Mouse (Mus musculus) ES-Bruce4 (cell line): ENCODE data around the gene Ubn1. TPM values are rescaled to one million over a fixed set of nuclear protein-coding genes. Genes with fewer than 3 reads are reported as not detected.

Source experiments
- H3K27ac ChIP-seq: 2 replicates; pipeline ENCODE4 v1.5.1; 2012; ENCODE audit warnings: low read length, inconsistent platforms; ENCODE audit not compliant: insufficient read depth
- H3K27me3 ChIP-seq: 2 replicates; pipeline ENCODE4 v1.6.1; 2012; ENCODE audit warnings: mild to moderate bottlenecking, low read length, inconsistent platforms; ENCODE audit not compliant: control insufficient read depth, poor library complexity, insufficient read depth, severe bottlenecking
- H3K36me3 ChIP-seq: 2 replicates; pipeline ENCODE4 v1.6.1; 2012; ENCODE audit warnings: inconsistent platforms, mild to moderate bottlenecking, low read length, moderate library complexity; ENCODE audit not compliant: control insufficient read depth, poor library complexity, insufficient read depth, severe bottlenecking
- H3K4me1 ChIP-seq: one replicate; pipeline ENCODE4 v1.8.1; 2011; ENCODE audit warnings: low read length; ENCODE audit not compliant: control insufficient read depth, insufficient read depth
- H3K4me3 ChIP-seq: 2 replicates; pipeline ENCODE4 v1.5.1; 2011; ENCODE audit warnings: low read depth, mild to moderate bottlenecking, low read length
- H3K9ac ChIP-seq: 2 replicates; pipeline ENCODE4 v1.6.1; 2012; ENCODE audit warnings: low read depth, mild to moderate bottlenecking, inconsistent platforms; ENCODE audit not compliant: poor library complexity, severe bottlenecking
- H3K9me3 ChIP-seq: replicated peaks from 2 replicates; pipeline ENCODE4 v1.6.1; 2012; ENCODE audit warnings: mild to moderate bottlenecking, low read length, inconsistent platforms; ENCODE audit not compliant: control insufficient read depth, poor library complexity, insufficient read depth, severe bottlenecking
- CTCF ChIP-seq: IDR thresholded peaks from one replicate; pipeline ENCODE4 v1.8.1; 2011; ENCODE audit warnings: low read depth, low read length
- EP300 ChIP-seq: IDR thresholded peaks from 2 replicates; pipeline ENCODE4 v1.6.1; 2011; ENCODE audit warnings: low read depth, low read length; ENCODE audit not compliant: insufficient read depth
- POLR2A ChIP-seq: IDR thresholded peaks from one replicate; pipeline ENCODE4 v1.8.1; 2011; ENCODE audit warnings: low read length; ENCODE audit not compliant: insufficient read depth
- polyA plus RNA-seq: library from polyadenylated mRNA; stranded (reverse); fragments of >200 nt; gene quantifications from 2 replicates; pipeline ENCODE4 v1.2.4, GENCODE M21; 2011; ENCODE audit warnings: low read depth; ENCODE audit not compliant: missing spikeins, insufficient read depth, insufficient read length

Gene Ubn1
- polyA plus RNA-seq, 1 experiment: 25.9 TPM

DNA sequence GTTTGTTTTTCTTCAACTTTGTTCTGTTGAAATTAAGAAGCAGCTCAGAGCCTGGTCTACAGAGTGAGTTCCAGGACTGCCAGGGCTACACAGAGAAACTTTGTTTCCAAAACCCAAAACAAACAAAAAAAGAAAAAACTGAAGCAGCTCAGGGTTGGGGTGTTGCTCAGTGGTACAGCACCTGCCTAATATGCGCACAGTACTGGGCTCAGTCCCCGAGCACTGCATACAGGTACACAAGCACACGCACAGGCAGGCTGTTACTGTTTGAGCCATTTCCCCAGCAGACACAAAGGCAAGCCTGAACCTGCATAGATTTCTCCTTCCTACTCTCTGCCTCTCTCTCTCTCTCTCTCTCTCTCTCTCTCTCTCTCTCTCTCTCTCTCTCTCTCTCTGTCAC, 61.2 kb downstream of the Ubn1 start:
- H3K27me3 ChIP-seq: no peaks in the 10 kb centered on the region
- H3K27ac ChIP-seq: no peak overlapping the region
- H3K4me3 ChIP-seq: no peak overlapping the region
- H3K36me3 ChIP-seq: no peaks in the 10 kb centered on the region
- H3K9me3 ChIP-seq: no peaks in the 10 kb centered on the region
- TF ChIP-seq CTCF (no peak), EP300 (no peak), POLR2A (no peak)
- no peak overlapping the region for H3K9ac ChIP-seq
- no peaks in the 10 kb centered on the region for H3K4me1 ChIP-seq

DNA sequence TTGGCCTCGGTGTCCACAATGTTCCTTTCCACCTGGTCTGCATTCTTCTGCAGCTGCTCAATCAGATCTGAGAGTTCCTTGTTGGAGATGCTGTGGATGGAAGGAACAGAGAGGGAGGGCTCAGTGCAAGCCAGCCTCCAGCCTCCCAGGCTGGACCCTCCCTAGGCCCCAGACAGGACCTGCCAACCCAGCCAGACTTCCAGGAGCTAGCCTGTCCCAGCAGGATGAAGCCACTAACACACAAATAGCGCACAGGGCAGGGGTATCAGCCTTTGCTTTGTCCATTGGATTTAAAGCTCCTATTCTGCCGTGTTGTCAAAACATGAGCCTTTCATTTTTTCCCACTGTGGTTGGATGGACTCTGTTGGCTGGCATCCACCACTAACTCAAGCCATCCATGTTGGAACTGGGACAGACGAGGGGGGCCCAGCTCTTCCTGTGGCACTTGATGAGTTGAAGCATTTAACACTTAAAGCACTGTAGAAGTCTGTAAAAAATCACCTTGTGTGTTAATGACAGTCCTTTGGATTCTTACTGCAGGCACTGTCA, 63.2 kb downstream of the Ubn1 start:
- no peaks in the 10 kb centered on the region for H3K27me3 ChIP-seq
- H3K27ac ChIP-seq: no peak overlapping the region
- no peak overlapping the region for H3K9ac ChIP-seq
- H3K9me3 ChIP-seq: no peaks in the 10 kb centered on the region
- TF ChIP-seq EP300 (no peak), CTCF (no peak), POLR2A (no peak)
- H3K36me3 ChIP-seq: no peaks in the 10 kb centered on the region
- H3K4me1 ChIP-seq: no peaks in the 10 kb centered on the region
- no peak overlapping the region for H3K4me3 ChIP-seq

DNA sequence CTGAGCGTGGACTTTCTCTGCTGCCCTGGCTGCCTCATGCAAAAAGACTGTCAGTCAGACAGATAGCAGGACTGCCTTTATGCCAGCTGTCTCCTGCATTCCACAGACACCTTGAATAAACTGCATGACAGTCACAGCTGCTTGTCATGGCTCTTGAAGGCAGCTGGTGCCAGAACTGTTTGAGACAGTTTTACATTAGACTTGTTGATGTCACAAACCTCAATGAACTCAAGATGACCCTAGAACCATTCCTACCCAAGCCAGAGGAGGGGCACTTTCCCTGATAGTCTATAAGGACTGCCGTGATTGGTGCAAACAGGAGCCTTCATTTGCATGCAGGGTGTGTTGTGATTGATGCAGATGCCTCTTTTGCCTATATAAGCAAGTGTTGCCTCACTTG, 63.7 kb downstream of the Ubn1 start:
- no peak overlapping the region for H3K9ac ChIP-seq
- no peaks in the 10 kb centered on the region for H3K9me3 ChIP-seq
- no peaks in the 10 kb centered on the region for H3K4me1 ChIP-seq
- H3K27ac ChIP-seq: no peak overlapping the region
- no peaks in the 10 kb centered on the region for H3K36me3 ChIP-seq
- TF ChIP-seq CTCF (no peak), POLR2A (no peak), EP300 (no peak)
- no peak overlapping the region for H3K4me3 ChIP-seq
- no peaks in the 10 kb centered on the region for H3K27me3 ChIP-seq

DNA sequence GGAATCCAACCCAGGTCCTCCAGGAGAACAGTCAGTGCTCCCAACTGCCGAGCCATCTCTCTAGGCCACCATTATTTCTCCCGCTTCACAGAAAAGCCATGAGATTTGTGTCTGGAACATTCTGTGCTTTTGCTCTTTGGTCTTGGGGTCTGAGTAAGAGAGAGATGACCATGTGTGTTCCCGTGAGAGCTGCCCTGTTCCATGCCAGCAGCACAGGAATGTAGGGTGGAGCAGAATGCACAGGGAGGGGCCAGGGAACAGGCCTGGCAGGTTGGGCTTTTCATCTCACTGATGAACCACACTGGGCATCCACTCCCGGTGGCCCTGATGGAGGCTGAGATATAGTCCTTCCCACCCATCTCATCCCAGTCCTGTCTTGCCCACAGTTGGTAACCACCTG, 69.5 kb downstream of the Ubn1 start:
- TF ChIP-seq EP300: no peak
- no peak for TF ChIP-seq CTCF
- no peak for TF ChIP-seq POLR2A
- Histone ChIP-seq H3K27ac (no peak overlapping the region), H3K36me3 (no peaks in the 10 kb centered on the region), H3K9ac (no peak overlapping the region), H3K4me3 (no peak overlapping the region), H3K9me3 (no peaks in the 10 kb centered on the region), H3K4me1 (peaks cover 4% of the 10 kb centered on the region), H3K27me3 (no peaks in the 10 kb centered on the region)

DNA sequence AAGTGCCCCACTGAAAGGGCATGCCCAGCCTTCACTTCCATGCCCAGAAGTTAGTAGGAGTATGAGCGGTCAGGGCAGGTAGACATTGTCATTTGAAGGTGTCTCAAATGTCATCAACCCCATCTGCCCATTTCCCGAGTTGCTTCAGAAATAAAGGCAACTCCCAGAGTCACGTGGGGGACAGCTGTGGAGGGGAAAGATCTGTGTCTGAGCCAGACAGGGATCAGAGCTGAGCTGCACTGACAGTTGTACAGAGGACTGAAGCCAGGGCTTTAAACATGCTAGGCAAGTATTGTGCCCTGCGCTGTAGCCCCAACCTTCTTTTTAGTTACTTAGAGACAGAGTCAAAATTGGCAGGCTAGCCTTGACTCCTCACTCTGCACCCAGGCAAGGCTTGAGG, 70.0 kb downstream of the Ubn1 start:
- Histone ChIP-seq H3K4me3 (no peak overlapping the region), H3K9me3 (no peaks in the 10 kb centered on the region), H3K36me3 (no peaks in the 10 kb centered on the region), H3K27me3 (no peaks in the 10 kb centered on the region), H3K4me1 (peaks cover 4% of the 10 kb centered on the region), H3K27ac (no peak overlapping the region), H3K9ac (no peak overlapping the region)
- TF ChIP-seq EP300 (no peak), POLR2A (no peak), CTCF (no peak)

DNA sequence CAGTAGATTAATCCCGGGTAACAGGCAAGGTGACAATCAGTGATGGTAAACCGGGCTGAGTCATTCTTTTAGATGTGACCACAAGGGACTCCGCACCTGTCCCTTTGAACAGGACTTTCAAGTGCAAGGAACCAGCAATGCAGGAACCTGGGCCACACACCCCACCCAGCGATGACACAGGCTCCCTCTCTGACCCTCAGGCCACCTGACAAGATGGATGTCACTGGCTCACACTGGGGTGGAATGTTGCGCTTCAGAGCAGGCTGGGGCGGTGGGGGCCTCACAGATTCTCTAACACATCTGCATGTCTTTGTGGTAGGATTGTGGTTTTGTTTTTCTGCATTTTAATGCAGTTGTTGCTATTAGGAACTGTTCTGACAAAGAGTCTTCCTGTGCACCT, 73.6 kb downstream of the Ubn1 start:
- Histone ChIP-seq H3K9me3 (no peaks in the 10 kb centered on the region), H3K4me3 (no peak overlapping the region), H3K4me1 (peaks cover 4% of the 10 kb centered on the region), H3K36me3 (no peaks in the 10 kb centered on the region), H3K27ac (no peak overlapping the region), H3K9ac (no peak overlapping the region), H3K27me3 (no peaks in the 10 kb centered on the region)
- TF ChIP-seq CTCF (no peak), EP300 (no peak)
